Mouse (Mus musculus) C2C12 (cell line): ENCODE data around the gene Prr19. TPM values are rescaled to one million over a fixed set of nuclear protein-coding genes. Genes with fewer than 3 reads are reported as not detected.

ENCODE experiments used
- H3K27me3 ChIP-seq: one replicate; pipeline ENCODE4 v1.6.1; 2011; ENCODE audit not compliant: control insufficient read depth, insufficient read depth, insufficient read length
- H3K36me3 ChIP-seq: one replicate; pipeline ENCODE4 v1.6.1; 2011; ENCODE audit not compliant: control insufficient read depth, insufficient read depth
- H3K4me3 ChIP-seq: one replicate; pipeline ENCODE4 v1.5.1; 2011; ENCODE audit warnings: mild to moderate bottlenecking, control low read depth; ENCODE audit not compliant: poor library complexity, insufficient read depth, severe bottlenecking
- H3K79me2 ChIP-seq: one replicate; pipeline ENCODE4 v1.6.1; 2011; ENCODE audit not compliant: control insufficient read depth, insufficient read depth
- H3K79me3 ChIP-seq: one replicate; pipeline ENCODE4 v1.6.1; 2011; ENCODE audit warnings: low read depth, control low read depth
- H3ac ChIP-seq: one replicate; pipeline ENCODE3; 2011; ENCODE audit warnings: low read depth; ENCODE audit not compliant: control insufficient read depth, insufficient read length
- CEBPB ChIP-seq: IDR thresholded peaks from one replicate; pipeline ENCODE4 v1.6.1; 2011; ENCODE audit warnings: low read depth, mild to moderate bottlenecking, control low read depth, moderate library complexity
- CTCF ChIP-seq: IDR thresholded peaks from one replicate; pipeline ENCODE4 v1.5.1; 2011; ENCODE audit not compliant: control insufficient read depth, insufficient read depth, insufficient read length
- FOSL1 ChIP-seq: IDR thresholded peaks from one replicate; pipeline ENCODE4 v1.8.0; 2011; ENCODE audit warnings: mild to moderate bottlenecking, low read length; ENCODE audit not compliant: poor library complexity, insufficient read depth, severe bottlenecking
- MAX ChIP-seq: IDR thresholded peaks from one replicate; pipeline ENCODE4 v1.6.1; 2011; ENCODE audit warnings: mild to moderate bottlenecking, control low read depth
- MYOD1 ChIP-seq: IDR thresholded peaks from one replicate; pipeline ENCODE4 v1.6.1; 2011; ENCODE audit warnings: low read depth; ENCODE audit not compliant: control insufficient read depth, insufficient read length
- MYOG ChIP-seq: IDR thresholded peaks from one replicate; pipeline ENCODE4 v1.6.1; 2011; ENCODE audit not compliant: control insufficient read depth, insufficient read length; ENCODE audit errors: extremely low read depth
- USF1 ChIP-seq: IDR thresholded peaks from one replicate; pipeline ENCODE4 v1.6.1; 2011; ENCODE audit warnings: low read depth, mild to moderate bottlenecking, control low read depth, moderate library complexity
- polyA plus RNA-seq: library from polyadenylated mRNA; unstranded; fragments of >200 nt; fragmentation: generic; extraction: Trizol; gene quantifications from one replicate; pipeline ENCODE4 v1.2.1, GENCODE M21; 2012; ENCODE audit warnings: missing spikeins

Prr19 gene
- polyA plus RNA-seq, 1 experiment: not detected

- no peaks in the 10 kb centered on the region for H3K79me3 ChIP-seq
- no peaks in the 10 kb centered on the region for H3K79me2 ChIP-seq
- H3K36me3 ChIP-seq: no peaks in the 10 kb centered on the region
- H3K27me3 ChIP-seq: peaks cover 74% of the 10 kb centered on the region
- H3ac ChIP-seq: no peak overlapping the region
- no peak overlapping the region for H3K4me3 ChIP-seq
- no peak for TF ChIP-seq MYOG
- TF ChIP-seq MYOD1: no peak
- TF ChIP-seq USF1: no peak
- no peak for TF ChIP-seq CTCF
- no peak for TF ChIP-seq FOSL1
- no peak for TF ChIP-seq MAX
- no peak for TF ChIP-seq CEBPB
Measured at GRCm38 (mm10) chr7:25309425-25309824, 8.2 kb downstream of the Prr19 start.

DNA sequence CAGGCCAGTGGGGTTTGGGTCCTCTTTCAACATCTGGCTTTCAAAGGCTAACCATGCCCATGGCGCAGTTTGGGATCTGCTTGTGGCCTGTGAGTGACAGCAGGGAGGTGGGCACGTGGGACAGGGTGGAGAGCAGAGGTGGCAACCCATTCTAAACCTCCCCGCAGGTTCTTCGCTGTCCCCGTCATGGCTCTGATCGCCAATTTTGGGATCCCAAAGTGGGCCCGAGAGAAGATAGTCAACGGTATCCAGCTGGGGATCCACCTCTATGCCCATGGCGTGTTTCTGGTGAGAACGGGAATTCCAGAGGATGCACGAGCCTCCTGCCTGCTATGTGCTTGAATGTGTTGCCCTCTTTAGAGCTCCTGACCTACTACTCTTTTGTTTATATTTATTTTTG is 10.0 kb downstream of the Prr19 start:
- Histone ChIP-seq H3ac (no peak overlapping the region), H3K36me3 (no peaks in the 10 kb centered on the region), H3K4me3 (no peak overlapping the region), H3K27me3 (peaks cover 74% of the 10 kb centered on the region), H3K79me3 (no peaks in the 10 kb centered on the region), H3K79me2 (no peaks in the 10 kb centered on the region)
- TF ChIP-seq MYOD1 (no peak), USF1 (no peak), MAX (no peak), FOSL1 (no peak), MYOG (no peak), CTCF (no peak), CEBPB (no peak)

GRCm38 (mm10) chr7:25313325-25313724 is 12.1 kb downstream of the Prr19 start:
- Histone ChIP-seq H3K27me3 (peaks cover 56% of the 10 kb centered on the region), H3ac (no peak overlapping the region), H3K4me3 (no peak overlapping the region), H3K79me3 (peaks cover 3% of the 10 kb centered on the region), H3K36me3 (no peaks in the 10 kb centered on the region), H3K79me2 (peaks cover 12% of the 10 kb centered on the region)
- TF ChIP-seq MYOG (no peak), FOSL1 (no peak), CEBPB (no peak), CTCF (no peak), MAX (no peak), MYOD1 (no peak)

- TF ChIP-seq CEBPB (no peak), MYOG (no peak), MYOD1 (no peak), CTCF (no peak), USF1 (no peak), MAX (no peak)
- H3K79me2 ChIP-seq: peaks cover 26% of the 10 kb centered on the region
- no peak overlapping the region for H3ac ChIP-seq
- H3K27me3 ChIP-seq: peaks cover 42% of the 10 kb centered on the region
- H3K79me3 ChIP-seq: peaks cover 10% of the 10 kb centered on the region
- H3K4me3 ChIP-seq: no peak overlapping the region
- no peaks in the 10 kb centered on the region for H3K36me3 ChIP-seq
Measured at GRCm38 (mm10) chr7:25314606-25315305, 13.5 kb downstream of the Prr19 start.

DNA sequence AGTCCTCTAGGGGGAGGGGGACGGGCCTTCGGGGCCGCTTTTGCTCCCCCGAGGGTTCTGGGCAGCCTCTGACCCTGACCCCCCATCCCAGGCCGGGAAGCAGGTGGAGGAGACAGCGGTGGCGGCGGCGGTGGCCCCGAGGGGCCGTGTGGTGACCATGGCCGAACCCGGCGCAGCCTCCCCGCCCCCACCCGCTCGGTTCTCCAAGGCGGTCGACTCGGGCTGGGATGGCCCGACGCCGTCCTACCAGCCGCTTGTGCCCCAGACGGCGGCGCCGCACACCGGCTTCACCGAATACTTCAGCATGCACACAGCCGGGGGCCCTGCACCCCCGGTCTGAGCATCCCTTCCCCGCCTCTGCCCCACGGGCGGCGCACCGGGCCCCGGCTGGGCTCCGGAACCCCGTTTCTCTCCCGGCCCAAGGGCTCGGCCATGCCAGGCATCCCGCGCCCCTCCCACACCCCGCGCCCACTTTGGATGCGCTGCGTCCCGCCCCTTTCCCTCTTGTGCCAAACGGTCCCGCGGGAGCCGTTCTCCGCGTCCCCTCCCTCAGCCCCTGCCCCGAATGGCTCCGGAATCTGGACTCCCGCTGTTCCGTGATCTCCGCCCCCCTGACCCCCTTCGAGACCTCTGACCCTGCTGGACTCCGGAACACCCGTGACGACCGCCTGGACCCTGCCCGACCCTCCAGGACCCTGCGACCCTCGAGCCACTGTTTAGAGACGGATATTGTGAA is 14.3 kb downstream of the Prr19 start:
- H3K36me3 ChIP-seq: no peaks in the 10 kb centered on the region
- H3K79me3 ChIP-seq: peaks cover 12% of the 10 kb centered on the region
- peak overlapping the region; percentile 6 for H3K4me3 ChIP-seq
- TF ChIP-seq USF1: no peak
- no peak for TF ChIP-seq CTCF
- no peak for TF ChIP-seq MYOG
- TF ChIP-seq CEBPB: no peak
- no peak for TF ChIP-seq FOSL1
- no peak for TF ChIP-seq MAX
- TF ChIP-seq MYOD1: no peak
- H3ac ChIP-seq: peak overlapping the region; percentile 46
- H3K27me3 ChIP-seq: peaks cover 42% of the 10 kb centered on the region
- peaks cover 33% of the 10 kb centered on the region for H3K79me2 ChIP-seq

- H3K79me2 ChIP-seq: peaks cover 45% of the 10 kb centered on the region
- H3K4me3 ChIP-seq: peak within 1 kb of the TSS; percentile 46
- TF ChIP-seq USF1 (no peak), CEBPB (no peak), CTCF (peak; percentile 55), FOSL1 (no peak)
- H3K27me3 ChIP-seq: peaks cover 33% of the 10 kb centered on the region
- H3K79me3 ChIP-seq: peaks cover 15% of the 10 kb centered on the region
- peak within 1 kb of the TSS; percentile 84 for H3ac ChIP-seq
- H3K36me3 ChIP-seq: no peaks in the 10 kb centered on the region
Measured at GRCm38 (mm10) chr7:25316532-25317445, 15.6 kb downstream of the Prr19 start, which contains the start of gene Megf8. TSS of gene Megf8 (plus strand) at chr7:25317164.
